Mouse (Mus musculus): Measurements from ENCODE around the gene Pdzd7.

The Pdzd7 gene

DNA sequence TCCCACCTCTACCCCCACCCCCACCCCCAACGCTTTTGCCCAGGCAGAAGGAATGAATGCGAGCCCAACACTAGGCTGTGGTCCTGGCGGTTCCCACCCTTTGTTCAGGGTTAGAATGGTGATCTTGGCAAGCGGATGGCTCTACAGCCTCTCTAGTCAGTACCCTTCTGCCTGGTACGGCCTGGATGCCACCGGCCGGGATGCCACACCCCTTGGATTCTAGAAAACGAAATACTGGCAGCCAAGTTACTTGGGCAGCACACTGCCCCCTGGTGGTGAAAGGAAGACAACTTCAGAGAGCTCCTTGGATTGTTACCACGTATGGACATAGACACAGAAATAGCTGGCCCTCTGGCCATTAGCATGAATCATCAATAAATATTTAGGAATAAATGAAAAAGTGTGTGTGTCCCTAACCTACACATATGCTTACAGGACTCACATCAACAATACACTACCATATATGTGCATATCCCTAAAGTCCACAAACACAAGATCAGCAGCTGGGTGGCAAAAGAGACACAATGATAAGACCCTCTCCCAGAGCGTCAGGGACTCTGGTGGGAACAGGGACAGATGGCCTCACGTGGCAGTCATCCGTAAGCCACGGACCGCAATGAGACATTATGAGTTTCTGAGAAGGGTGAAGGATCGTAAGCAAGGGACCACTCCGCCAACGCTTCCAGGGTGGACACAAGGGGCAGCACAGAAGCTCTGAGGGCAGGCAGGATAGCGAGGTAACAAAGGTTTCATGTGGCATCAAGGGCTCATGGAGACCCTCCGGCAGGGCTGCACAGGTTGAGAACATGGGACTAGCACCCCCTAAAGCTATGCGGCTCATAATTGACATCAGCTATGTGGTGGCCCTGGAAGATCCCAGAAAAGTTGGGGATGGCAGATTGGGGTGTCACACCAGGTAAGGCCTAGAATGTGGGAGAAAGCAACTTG is 14.5 kb downstream of the Pdzd7 start:
- DNase-seq: peak in 1 of 2 experiments; percentile 59

DNA sequence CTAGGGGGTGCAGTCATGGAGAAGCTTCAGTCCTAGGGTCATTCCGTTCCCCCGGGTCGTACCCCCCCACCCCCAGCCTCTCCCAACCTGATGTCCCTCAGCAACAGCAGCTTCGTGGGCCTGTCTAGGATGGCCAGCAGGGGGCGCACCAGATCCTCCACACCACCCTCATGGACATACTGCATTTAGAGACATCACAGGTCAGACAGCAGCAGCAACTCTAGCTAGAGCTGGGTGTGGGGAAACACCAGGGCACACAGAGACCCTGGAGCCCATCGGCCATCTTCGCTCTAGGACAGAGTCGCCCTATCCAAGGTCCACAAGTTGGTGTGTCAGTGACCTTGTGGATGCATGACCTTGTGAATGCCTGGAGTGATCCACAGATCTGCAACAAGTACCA is 15.4 kb downstream of the Pdzd7 start:
- DNase-seq: peak in 1 of 2 experiments; percentile 72

DNA sequence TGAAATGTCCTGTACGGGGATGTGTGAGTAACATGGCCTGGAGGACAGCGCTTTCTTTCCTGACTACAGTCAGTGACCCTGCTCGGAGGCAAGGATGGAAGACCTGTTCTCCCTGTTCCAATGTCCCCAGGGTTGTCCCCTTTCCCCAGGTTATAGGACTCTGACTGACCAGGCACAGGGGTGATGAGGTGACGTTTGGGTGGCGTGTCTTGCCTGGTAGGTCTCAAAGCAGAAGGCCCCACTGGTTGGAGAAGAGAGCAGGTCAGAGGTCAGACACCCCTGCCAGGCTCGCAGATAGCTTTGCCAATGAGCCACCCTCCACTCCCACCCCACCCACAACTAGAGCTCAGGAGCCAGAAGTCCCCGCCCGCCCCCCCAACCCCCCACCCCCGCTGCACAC is 15.9 kb downstream of the Pdzd7 start:
- no peak for DNase-seq

DNA sequence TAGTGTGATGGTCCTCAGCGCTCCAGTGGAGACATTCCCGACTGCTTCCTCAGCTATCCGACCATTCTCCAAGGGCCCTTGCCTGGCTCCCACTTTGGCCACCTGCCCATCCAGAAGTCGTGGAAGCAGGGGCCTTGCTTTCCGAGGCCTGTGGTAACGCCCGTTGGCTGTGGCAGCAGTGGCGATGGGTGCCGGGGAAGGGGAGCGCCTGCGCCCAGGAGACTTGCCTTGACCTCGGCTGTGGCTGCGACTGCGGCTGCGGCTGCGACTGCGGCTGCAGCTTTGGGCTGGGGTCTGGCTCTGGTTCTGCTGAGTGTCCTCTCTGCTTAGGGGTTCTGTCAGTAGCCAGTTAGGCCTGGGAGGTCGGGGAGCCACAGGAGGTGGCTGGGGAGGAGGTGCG is 16.8 kb downstream of the Pdzd7 start:
- DNase-seq: no peak

DNA sequence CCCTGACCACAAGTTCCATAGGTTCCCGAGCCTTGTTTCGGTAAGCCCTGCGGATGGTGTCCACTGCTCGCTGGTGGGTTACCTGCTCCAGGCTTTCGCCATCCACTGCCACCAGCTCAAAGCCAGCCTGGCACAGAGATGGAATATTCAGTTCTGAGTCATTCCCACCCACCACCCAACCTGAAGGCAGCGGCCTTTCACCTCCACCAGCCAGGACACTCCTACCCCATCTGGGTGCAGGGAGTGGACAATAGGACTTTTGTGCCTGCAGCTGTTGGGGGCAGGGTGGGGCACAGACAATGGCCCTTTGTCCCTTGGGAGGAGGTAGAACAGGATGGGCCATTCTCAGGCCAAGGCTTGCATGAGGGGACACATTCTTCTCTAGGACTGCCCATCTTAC is 17.7 kb downstream of the Pdzd7 start:
- no peak for DNase-seq

DNA sequence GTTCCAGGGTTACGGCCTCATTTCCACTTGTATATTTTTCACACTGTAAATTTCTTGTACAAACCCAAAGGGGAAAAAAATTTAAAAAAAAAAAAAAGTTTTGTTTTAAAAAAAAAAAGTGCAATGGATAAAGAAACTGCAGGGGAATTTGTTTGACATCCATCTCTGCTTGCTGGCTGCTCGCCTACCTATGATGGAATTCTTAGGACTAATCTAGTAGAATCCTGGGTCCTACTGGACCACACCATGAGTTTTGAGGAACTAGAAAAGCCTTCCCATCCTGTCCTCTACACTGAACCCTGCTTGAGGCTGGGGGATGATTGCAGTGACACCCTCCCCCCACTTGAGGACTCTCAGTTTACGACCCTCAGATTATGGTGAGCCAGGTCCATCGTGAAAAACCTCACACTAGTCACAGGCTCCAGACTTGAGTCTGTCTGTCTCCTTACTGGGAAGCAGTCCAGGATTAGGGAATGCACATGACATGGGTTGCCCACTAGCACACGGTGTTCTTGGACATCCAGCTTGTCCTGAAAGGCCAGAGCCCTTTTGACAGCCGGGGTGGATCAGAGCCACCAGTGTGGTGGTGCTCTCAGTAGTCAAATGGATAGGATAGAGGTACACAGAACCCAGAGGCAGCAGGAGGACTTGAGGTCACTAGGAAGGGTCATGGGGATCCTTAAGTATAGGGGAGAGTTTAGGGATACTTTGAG is 18.4 kb downstream of the Pdzd7 start:
- no peak for DNase-seq

DNA sequence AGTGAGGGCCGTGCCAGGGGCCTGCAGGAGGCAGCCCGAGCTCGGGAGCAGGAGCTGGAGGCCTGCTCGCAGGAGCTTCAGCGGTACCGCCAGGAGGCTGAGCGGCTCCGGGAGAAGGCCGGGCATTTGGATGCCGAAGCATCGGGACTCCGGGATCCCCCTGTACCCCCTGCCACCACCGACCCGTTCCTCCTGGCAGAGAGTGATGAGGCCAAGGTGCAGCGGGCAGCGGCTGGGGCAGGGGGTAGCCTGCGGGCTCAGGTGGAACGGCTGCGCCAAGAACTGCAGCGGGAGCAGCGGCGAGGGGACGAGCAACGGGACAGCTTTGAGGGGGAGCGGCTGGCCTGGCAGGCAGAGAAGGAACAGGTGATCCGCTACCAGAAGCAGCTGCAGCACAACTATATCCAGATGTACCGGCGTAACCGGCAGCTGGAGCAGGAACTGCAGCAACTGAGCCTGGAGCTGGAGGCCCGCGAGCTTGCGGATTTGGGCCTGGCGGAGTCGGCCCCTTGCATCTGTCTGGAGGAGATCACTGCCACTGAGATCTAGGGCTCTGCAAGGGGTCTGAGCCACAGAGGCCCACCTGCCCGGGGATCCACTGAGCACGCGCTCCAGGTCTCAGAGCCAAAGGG is 19.5 kb downstream of the Pdzd7 start:
- DNase-seq: no peak

DNA sequence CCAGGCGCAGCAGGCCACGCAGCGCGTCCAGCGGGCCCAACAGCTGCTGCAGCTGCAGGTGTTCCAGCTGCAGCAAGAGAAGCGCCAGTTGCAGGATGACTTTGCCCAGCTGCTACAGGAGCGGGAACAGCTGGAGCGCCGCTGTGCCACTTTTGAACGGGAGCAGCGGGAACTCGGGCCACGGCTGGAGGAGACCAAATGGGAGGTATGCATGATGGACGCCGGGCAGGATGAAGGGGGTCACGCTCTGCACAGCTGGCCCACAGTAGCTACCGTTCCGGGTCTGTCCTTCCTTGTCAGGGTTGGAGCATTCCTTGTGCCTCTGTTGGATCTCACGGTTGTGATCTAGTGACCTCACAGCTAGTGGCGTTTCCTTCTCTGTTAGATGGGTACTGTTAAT is 20.7 kb downstream of the Pdzd7 start:
- DNase-seq: no peak

DNA sequence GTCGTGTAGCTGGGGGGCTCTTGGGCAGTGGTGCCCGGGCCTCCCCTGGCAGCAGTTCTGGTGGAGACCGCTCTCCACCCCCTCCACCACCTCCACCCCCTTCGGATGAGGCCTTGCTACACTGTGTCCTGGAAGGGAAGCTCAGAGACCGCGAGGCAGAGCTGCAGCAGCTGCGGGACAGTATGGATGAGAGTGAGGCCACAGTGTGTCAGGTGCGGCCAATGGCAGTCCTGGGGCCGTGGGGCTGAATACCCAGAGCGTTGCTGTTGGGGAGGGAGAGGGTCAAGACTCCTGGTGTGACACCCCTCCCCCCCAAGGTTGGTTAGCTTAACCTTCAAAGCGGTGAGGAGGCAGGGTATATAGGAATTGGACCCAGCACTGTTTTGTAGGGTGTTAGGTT is 21.5 kb downstream of the Pdzd7 start:
- DNase-seq: no peak

DNA sequence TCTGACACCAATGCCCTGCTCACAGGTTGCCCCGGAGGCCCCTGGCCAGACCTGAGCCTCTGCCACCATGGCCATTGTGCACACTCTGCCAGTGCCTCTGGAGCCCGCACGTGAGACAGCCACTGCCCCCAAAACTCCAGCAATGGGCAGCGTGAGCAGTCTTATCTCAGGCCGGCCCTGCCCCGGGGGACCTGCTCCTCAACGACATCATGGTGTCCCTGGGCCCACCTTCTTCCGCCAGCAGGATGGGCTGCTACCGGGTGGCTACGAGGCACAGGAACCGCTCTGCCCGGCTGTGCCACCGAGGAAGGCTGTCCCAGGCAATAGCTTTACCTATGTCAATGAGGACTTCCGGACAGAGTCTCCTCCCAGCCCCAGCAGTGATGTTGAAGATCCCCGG is 24.2 kb downstream of the Pdzd7 start:
- no peak for DNase-seq

DNA sequence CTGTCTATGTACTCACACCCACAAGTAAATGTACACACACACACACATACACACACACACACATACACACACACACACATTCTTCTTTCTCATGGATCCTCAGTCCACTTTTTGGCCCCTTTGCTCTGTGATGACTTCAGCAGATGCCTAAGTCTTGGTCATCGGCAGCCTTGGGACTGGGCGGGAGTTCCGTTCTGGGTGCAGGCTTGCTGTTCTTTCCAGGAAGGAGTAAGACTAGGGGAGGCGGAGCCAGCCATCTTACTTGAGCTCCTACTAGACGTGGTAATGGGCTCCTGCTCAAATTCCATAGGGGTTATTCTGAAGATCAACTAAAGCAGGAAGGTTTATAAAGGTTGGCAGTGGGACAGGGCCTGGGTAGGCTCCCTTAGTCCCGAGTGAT is 25.2 kb downstream of the Pdzd7 start:
- DNase-seq: no peak

DNA sequence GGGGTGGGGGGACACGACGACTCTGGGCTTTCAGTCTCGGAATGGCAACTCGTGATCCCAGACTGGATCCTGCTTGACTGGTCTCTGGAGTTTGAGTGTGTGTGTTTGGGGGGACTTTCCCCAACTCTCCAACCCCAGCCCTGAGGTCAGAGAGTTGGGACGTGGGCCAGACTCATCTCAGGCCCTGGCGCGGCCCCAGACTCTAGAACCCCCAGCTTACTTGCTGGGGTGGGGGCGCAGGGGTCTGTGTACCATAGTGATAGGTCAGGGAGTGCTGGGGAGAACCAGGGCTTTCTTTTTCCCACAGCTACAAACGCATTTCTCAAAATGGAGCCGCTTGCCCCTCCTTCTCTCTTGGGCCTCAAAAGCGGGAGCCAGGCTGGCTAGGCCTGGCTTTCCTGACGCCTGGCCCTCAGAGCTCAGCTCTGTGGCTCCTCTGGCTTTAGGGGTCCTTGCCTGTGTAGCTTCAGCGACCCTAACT is 27.1 kb downstream of the Pdzd7 start:
- DNase-seq: no peak

DNA sequence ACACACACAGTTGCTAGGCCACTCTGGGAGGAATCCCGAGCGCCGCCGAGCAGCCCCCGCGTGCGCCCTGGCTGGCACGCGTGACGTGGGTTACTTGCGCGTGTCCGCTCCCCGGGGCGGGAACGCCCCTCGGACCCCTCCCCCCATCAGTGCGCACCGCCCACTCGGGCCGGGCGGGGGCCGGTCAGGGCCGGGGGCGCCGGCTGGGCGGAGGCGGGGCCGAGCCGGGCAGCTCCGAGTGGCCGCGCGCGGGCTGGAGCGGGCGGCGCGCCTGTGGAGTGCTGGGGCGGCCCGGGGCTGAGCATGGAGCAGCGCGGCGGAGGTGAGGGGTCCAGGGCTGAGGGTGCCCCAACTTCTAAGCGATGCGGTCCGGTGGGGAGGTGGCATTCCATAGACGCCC is 27.6 kb downstream of the Pdzd7 start:
- DNase-seq: peak; percentile 46 to 51

DNA sequence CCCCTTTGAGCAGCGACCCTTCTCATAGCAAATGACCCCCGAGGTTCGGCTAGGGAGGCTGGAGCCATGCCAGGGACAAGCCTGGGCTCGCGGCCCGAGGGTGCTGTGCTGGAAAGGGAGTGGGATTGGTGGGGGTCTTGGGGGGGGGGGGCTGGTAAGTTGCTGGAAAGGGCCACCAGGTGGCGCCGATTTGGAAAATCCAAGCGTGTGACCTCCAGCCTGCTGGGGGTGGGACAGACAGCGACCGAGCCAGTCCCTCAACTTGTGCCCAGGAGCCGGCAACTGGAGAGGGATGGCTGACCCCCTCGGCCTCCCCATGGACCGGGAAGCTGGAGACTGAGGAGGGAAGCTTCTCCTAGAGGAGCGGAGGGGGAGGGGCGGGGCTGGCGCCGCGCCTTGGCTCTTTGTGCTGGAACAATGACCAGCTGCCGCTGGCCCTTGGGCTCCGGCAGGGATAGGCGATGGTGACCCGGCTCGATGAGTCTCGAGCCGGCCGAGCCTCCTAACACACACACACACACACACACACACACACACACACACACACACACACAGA is 28.2 kb downstream of the Pdzd7 start:
- DNase-seq: peak; percentile 38 to 45

DNA sequence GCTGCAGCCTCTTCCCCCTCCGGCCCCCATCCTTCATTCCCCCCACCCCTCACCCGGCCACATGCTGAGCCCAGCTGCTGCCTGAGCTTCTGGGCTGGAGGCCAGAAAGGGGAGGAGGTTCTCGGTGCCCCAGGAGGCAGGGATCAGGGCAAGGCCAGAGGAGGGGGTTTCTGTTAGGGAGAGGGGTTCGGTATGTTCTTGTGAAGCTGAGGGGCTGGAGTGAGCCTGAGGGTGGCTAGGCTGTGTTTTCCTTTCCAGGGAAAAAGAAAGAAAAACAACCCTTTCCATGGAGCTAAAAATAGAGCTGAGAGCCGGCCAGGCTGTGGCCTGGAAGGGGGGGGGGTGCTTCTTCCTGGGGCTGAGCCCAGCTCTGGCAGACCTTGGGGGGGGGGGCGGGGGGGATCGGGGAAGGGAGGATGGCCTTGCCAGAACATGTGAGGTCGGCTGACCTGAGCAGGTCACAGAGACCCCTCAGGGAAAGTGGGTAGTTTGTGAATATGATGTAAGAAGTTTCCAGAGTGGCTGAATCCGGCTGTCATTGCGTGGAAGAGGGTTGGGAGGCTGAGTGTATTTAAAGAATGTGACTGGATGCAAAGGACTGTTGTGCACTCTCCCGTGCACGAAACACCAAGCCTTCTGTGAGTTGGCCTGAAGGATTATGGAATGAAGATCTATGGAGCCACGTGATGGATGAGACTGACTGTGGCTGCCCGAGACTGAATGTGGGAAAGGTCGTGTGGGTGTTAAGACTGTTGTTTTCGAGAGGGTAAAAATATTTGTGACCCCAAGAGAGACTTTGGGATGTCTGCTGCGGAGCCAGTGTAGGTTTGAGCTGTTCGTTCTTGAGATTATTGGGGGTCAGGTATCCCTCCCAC is 28.9 kb downstream of the Pdzd7 start:
- DNase-seq: peak in 1 of 2 experiments; percentile 26

DNA sequence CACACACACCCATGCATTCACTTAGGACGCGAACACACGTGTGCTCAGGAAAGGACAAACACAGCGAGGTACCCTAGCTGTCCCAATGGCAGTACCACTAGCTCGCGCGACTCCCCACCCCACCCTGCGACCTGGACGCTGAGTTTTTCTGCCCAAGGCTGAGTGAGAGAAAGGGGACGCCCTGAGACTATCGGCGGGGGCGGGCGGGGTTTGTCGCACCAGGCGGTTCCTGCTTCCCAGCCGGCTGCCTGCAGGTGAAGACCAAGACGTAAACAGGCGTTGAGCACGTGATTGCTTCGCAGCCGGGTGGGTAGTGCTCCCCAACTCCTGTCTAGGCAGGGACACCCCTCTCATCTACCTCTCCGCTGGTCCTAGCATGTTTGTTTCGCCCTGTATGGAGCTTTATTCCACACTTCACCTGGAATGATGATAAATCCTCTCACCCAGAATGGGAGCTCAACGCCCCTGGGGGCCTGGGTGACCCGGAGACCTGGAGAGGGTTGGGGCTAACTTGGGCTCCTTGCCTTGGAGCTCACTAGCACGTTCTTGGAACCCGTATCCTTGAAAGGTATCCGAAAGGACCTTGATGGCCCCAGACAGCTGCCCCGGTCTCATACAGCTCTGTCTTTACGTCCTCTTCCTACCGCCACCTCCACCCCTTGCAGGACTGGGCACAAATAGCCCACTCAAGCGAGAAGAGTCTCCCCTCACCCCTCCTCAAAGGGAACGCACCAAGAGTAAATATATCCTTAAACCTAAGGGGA is 29.8 kb downstream of the Pdzd7 start:
- DNase-seq: peak; percentile 51 to 63

DNA sequence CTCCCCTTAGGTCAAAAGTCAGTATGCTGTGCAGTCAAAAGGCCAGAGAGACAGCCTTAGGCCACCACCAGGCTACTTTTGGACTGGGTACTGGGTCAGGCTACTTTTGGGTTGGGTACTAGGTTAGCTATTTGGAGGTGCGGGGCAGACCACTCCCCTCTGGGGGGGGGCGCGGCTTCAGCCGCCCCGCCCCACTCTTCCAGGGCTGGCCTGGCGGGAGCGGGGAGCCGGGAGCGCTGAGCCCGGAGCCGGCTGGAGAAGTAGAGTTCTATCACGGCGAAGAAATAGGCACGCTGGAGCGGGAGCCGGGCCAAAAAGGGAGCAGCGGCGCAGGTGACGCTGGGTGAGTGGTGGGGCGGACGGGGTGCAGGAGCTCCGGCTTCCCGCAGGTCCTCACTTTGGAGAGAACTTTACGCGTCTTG is 30.5 kb downstream of the Pdzd7 start:
- peak in 1 of 2 experiments; percentile 28 for DNase-seq

DNA sequence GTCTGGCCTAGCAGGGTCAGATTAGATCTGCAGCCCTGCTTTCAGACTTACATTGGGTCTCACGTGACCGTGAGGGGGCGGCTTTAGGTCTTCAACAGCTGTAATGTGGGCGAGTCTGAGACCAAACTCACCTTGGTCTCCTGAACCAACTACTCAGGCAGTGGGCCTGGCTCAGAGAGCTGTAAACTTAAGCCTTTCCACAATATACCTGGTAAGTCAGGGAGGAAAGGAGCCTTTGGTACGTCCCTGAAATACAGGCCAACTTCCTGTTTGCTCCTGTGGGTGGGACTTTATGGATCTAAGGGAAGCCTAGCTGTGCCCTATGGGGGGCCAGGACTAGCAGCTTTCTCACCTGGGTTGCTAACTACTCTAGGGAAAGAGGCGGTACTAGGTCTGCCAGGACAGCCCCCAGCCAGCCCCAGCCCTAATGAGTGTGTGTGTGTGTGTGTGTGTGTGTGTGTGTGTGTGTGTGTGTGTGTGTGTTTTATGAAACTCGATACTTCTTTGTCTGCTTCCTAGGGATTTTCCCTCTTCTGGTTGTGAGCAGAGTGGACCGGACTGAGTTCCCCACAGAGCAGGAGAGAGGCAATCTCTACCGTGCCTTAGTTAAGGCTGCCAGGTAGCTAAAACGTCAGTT is 31.1 kb downstream of the Pdzd7 start, which contains the start of gene Lzts2:
Lzts2 (plus strand) TSS at position 80 of the 637 bp plus-strand sequence.
- peak in 1 of 2 experiments; percentile 14 for DNase-seq

DNA sequence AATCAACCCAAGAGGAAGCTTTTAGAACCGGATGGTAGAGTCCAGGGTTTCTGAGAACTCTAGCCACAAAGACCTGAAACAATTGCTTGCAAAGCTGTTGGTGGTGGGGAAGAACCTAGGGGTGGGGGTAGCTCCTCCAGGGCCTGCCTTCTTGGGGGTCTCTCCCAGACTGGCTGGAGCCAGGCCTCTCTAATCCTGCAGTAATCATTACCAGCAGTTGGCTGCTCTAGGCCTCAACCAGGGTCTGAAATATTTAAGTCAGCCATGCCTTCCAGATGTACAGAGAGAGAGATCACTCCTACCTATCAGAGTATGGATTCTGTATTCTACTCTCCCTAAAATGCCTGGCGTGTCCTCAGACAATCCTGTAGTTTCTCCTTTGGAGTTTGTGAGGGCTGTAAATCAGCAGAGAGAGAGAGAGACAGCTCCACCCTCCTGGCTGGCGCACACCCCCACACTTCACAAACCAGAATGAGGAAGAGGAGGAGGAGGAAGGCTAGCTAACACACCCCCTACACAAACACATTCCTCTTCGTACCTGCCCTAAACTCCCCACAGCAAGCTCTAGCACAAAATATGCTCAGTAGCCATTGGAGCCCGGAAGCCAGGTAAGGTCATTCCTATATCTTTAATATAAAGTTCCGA is 31.8 kb downstream of the Pdzd7 start:
- DNase-seq: no peak

DNA sequence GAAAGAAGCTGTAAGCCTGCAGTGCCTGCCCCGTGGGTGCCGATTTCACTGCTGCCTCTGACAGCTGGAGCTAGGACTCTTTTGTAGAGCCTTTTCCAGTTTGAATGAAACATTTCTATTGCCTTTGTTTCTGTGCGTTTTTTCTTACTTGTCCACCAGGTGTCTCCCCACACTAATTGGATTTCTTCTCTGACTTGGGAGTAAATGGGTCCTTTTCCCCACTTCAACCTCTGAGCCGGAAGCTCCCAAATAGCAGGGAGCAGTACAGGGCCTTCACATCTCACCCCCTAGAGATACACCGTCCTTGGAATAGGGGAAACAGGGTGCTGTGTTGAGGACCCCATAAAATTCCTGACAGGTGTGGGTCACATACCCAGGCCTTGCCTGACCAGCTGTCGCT is 32.9 kb downstream of the Pdzd7 start:
- no peak for DNase-seq

All from spleen, adult 18-20 months (tissue).